Mouse (Mus musculus): ENCODE measurements around the gene Hs6st1. TPM values are rescaled to one million over a fixed set of nuclear protein-coding genes. Genes with fewer than 3 reads are reported as not detected.

The Hs6st1 gene
- polyA plus RNA-seq, 1 experiment from 2014 or later = 9.3 TPM

GRCm38 (mm10) chr1:36075652-36076051 lies 7.5 kb downstream of the Hs6st1 start:
- H3K4me1 ChIP-seq (replicated peaks) = peaks cover 98% of the 10 kb centered on the region
- H3K36me3 ChIP-seq = peaks cover 24% of the 10 kb centered on the region
- WGBS = 76% methylated on average over 5 of the region's 5 CpGs
- H3K4me3 ChIP-seq = no peak overlapping the region
- 0 out of 2 replicates have a peak overlapping the region, but pooled peaks have one; percentile 5 for H3K27ac ChIP-seq
- H3K9me3 ChIP-seq = no peaks in the 10 kb centered on the region
- H3K9ac ChIP-seq = no peak overlapping the region
- H3K4me2 ChIP-seq = no peak overlapping the region
- no peak for ATAC-seq (ENCODE audit: low FRiP score)
- H3K27me3 ChIP-seq = no peaks in the 10 kb centered on the region

DNA sequence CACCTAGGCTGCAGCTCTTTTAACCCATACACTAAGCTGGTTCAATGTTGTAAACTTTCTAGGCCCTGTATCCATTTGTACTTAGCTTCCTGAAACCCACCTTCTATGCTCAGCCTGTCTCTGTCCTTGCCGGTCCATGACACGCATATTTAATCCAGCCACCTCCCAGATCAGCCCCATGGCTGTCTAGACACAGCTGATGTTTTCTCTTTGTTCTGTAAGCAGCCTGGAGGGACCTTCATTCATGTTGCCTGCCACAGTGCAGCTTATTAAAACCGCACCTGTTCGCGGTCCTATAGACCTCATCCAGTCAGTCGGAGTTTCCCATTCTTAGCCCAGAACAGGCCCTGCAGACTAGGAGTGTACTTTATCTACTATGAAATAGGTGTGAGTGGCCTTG lies 8.9 kb downstream of the Hs6st1 start:
- ATAC-seq (ENCODE audit: low FRiP score) = peak; percentile 49; the same call in 1 of the 2 replicates
- H3K4me2 ChIP-seq = peak overlapping the region; percentile 18; the same call in 1 of the 2 replicates

GRCm38 (mm10) chr1:36078250-36078649 lies 10.1 kb downstream of the Hs6st1 start:
- no peak overlapping the region; the same call in 1 of the 2 replicates for H3K27ac ChIP-seq

More for the DNA sequence above, 8.9 kb downstream of the Hs6st1 start:
- Histone ChIP-seq H3K4me1 (replicated peaks) (peaks cover 91% of the 10 kb centered on the region), H3K27me3 (no peaks in the 10 kb centered on the region), H3K9me3 (no peaks in the 10 kb centered on the region), H3K27ac (peak overlapping the region; percentile 64), H3K4me3 (no peak overlapping the region), H3K9ac (0 out of 2 replicates have a peak overlapping the region, but pooled peaks have one; percentile 13), H3K36me3 (peaks cover 30% of the 10 kb centered on the region)
- WGBS = 45% methylated on average over 6 of the region's 6 CpGs

DNA sequence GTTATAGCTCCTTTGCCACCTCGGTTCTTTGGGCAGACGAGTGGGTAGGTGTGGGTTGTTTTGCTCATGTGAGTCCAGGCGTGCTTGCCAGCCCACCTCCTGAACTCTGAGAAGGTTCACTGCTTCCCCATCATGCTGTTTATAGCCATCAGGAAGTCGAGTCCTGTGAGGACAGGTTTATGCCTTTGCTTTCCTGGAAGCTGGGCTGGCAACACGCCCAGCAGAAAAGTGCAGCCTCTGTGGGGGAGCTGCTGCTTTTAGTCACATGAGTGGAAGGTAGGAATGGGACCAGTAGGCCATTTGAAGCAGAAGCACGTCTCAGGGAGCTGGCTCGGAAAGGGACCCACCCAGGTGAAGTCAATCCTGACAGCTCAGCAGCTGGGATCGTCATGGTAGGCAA lies 11.5 kb downstream of the Hs6st1 start:
- Histone ChIP-seq H3K4me2 (no peak overlapping the region), H3K9me3 (no peaks in the 10 kb centered on the region), H3K9ac (no peak overlapping the region), H3K4me1 (replicated peaks) (peaks cover 72% of the 10 kb centered on the region), H3K27me3 (no peaks in the 10 kb centered on the region), H3K27ac (no peak overlapping the region; the same call in 1 of the 2 replicates), H3K36me3 (peaks cover 44% of the 10 kb centered on the region), H3K4me3 (no peak overlapping the region)
- ATAC-seq (ENCODE audit: low FRiP score) = no peak
- 80% methylated on average over 8 of the region's 8 CpGs for WGBS

More at GRCm38 (mm10) chr1:36078250-36078649, 10.1 kb downstream of the Hs6st1 start:
- peaks cover 84% of the 10 kb centered on the region for H3K4me1 ChIP-seq (replicated peaks)
- no peak for ATAC-seq (ENCODE audit: low FRiP score)
- H3K27me3 ChIP-seq = no peaks in the 10 kb centered on the region
- no peak overlapping the region for H3K4me3 ChIP-seq
- WGBS = 86% methylated on average over 1 of the region's 1 CpGs
- H3K9ac ChIP-seq = no peak overlapping the region
- no peaks in the 10 kb centered on the region for H3K9me3 ChIP-seq
- H3K36me3 ChIP-seq = peaks cover 35% of the 10 kb centered on the region
- H3K4me2 ChIP-seq = no peak overlapping the region

GRCm38 (mm10) chr1:36080974-36081373 lies 12.8 kb downstream of the Hs6st1 start:
- peaks cover 59% of the 10 kb centered on the region for H3K4me1 ChIP-seq (replicated peaks)
- H3K27me3 ChIP-seq = no peaks in the 10 kb centered on the region
- no peaks in the 10 kb centered on the region for H3K9me3 ChIP-seq
- H3K36me3 ChIP-seq = peaks cover 46% of the 10 kb centered on the region
- 75% methylated on average over 5 of the region's 5 CpGs for WGBS
- H3K4me3 ChIP-seq = no peak overlapping the region
- no peak overlapping the region for H3K4me2 ChIP-seq
- no peak overlapping the region for H3K9ac ChIP-seq
- H3K27ac ChIP-seq = no peak overlapping the region
- ATAC-seq (ENCODE audit: low FRiP score) = no peak

- no peak for ATAC-seq (ENCODE audit: low FRiP score)
- Histone ChIP-seq H3K27ac (no peak overlapping the region), H3K4me1 (replicated peaks) (peaks cover 47% of the 10 kb centered on the region), H3K4me3 (no peak overlapping the region), H3K27me3 (no peaks in the 10 kb centered on the region), H3K9ac (no peak overlapping the region), H3K4me2 (no peak overlapping the region), H3K36me3 (peaks cover 45% of the 10 kb centered on the region), H3K9me3 (no peaks in the 10 kb centered on the region)
- 85% methylated on average over 6 of the region's 6 CpGs for WGBS
Observed at GRCm38 (mm10) chr1:36082184-36082583, 14.0 kb downstream of the Hs6st1 start.

DNA sequence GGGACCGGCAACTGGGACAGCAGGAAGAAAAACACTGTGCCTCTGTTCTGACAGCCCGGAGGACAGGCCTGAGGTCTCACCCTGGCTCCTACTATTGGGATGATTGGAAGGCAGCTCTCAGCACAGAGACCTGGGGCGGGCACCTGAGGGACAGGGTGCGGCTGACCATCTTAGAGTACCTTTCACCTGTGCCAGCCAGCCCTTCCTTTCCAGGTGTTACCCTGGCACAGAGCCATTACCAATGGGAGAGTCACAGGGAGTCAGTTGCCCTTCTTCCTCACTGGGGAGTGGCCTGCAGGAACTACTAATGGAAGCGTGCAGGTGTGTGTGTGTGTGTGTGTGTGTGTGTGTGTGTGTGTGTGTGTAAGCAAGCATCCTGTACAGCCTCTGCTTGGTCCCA lies 15.4 kb downstream of the Hs6st1 start:
- no peak overlapping the region for H3K4me2 ChIP-seq
- no peak for ATAC-seq (ENCODE audit: low FRiP score)
- whole genome bisulfite sequencing = 92% methylated on average over 5 of the region's 5 CpGs
- H3K9ac ChIP-seq = no peak overlapping the region
- no peaks in the 10 kb centered on the region for H3K9me3 ChIP-seq
- H3K27ac ChIP-seq = no peak overlapping the region
- no peaks in the 10 kb centered on the region for H3K27me3 ChIP-seq
- H3K36me3 ChIP-seq = peaks cover 38% of the 10 kb centered on the region
- H3K4me1 ChIP-seq (replicated peaks) = peaks cover 46% of the 10 kb centered on the region
- no peak overlapping the region for H3K4me3 ChIP-seq

DNA sequence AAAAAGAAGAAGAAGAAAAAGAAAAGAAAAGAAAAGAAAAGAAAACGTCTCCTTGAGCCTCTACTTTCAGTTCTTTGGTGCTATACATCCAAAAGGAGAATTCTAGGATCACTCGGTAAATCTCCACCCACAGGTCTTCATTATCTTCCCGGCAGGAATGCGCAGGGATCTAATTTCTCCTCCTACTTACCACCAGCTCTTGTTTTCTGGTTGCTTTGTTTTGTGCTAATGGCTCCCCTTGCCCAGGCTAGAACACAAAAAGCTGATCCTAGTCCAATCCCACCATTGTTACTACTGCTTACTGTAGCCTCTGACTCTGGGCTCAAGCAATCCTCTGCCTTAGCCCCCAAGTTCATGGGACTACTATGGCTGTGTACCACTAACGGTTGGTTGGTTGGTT lies 16.9 kb downstream of the Hs6st1 start:
- no peaks in the 10 kb centered on the region for H3K27me3 ChIP-seq
- peaks cover 46% of the 10 kb centered on the region for H3K4me1 ChIP-seq (replicated peaks)
- no peak overlapping the region for H3K9ac ChIP-seq
- no peak overlapping the region for H3K27ac ChIP-seq
- no peak overlapping the region for H3K4me3 ChIP-seq
- 92% methylated on average over 5 of the region's 5 CpGs for WGBS
- H3K36me3 ChIP-seq = peaks cover 34% of the 10 kb centered on the region
- no peak for ATAC-seq (ENCODE audit: low FRiP score)
- H3K9me3 ChIP-seq = no peaks in the 10 kb centered on the region
- H3K4me2 ChIP-seq = no peak overlapping the region

- Histone ChIP-seq H3K4me2 (0 out of 2 replicates have a peak overlapping the region, but pooled peaks have one; percentile 1), H3K4me1 (replicated peaks) (peaks cover 44% of the 10 kb centered on the region), H3K27me3 (no peaks in the 10 kb centered on the region), H3K27ac (peak overlapping the region; percentile 71), H3K36me3 (peaks cover 21% of the 10 kb centered on the region), H3K4me3 (no peak overlapping the region), H3K9ac (peak overlapping the region; percentile 55), H3K9me3 (no peaks in the 10 kb centered on the region)
- peak; percentile 59 for ATAC-seq (ENCODE audit: low FRiP score)
- 64% methylated on average over 4 of the region's 4 CpGs for WGBS
Observed at GRCm38 (mm10) chr1:36088367-36088766, 20.2 kb downstream of the Hs6st1 start.

- WGBS = 63% methylated on average over 1 of the region's 1 CpGs
- ATAC-seq (ENCODE audit: low FRiP score) = 0 out of 2 replicates have a peak, but pooled peaks have one; percentile 6
- H3K4me1 ChIP-seq (replicated peaks) = peaks cover 44% of the 10 kb centered on the region
- H3K9me3 ChIP-seq = no peaks in the 10 kb centered on the region
- peaks cover 25% of the 10 kb centered on the region for H3K36me3 ChIP-seq
- H3K9ac ChIP-seq = peak overlapping the region; percentile 55
- H3K4me3 ChIP-seq = no peak overlapping the region
- H3K4me2 ChIP-seq = no peak overlapping the region
- H3K27ac ChIP-seq = peak overlapping the region; percentile 71; the same call in 1 of the 2 replicates
- no peaks in the 10 kb centered on the region for H3K27me3 ChIP-seq
Observed at GRCm38 (mm10) chr1:36089481-36089880, 21.3 kb downstream of the Hs6st1 start.

DNA sequence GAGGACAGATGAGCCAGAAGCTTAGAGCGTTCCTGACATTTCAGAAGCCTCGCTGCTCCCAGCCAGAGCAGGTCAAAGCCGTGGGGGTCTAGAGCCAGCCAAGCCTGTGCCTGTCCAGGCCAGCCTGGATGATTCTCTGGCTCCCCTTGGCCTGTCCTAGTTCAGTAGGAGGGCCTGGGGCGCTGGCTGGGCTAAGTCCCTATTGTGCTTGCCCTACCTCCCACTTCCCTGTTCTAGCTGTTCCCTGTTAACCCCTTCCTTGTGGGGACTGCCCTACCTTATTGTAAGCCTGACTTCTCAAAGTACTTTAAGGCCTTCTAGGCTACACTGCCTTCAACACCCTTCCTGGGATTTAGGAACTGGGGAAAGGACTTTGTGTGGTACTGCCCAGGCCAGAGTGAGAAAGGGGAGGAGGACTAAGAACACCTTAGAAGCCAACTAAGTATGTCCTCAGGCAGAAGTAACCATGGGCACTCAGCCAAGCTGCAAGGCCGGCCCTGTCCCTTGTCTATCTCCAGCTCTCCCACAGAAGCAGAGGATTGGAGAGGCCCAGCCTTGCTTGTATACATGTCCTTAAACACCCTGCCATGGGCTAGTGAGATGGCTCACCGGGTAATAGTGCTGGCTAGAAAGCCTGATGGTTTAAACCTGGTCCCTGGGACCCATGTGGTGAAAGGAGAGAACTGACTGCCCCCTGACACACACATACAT lies 22.0 kb downstream of the Hs6st1 start:
- ATAC-seq (ENCODE audit: low FRiP score) = no peak
- peak overlapping the region; percentile 30; the same call in 1 of the 2 replicates for H3K27ac ChIP-seq

GRCm38 (mm10) chr1:36090722-36091110 lies 22.5 kb downstream of the Hs6st1 start:
- H3K9ac ChIP-seq = no peak overlapping the region
- 81% methylated on average over 4 of the region's 4 CpGs for WGBS
- peaks cover 53% of the 10 kb centered on the region for H3K4me1 ChIP-seq (replicated peaks)
- H3K27me3 ChIP-seq = no peaks in the 10 kb centered on the region
- H3K27ac ChIP-seq = no peak overlapping the region
- peaks cover 27% of the 10 kb centered on the region for H3K36me3 ChIP-seq
- ATAC-seq (ENCODE audit: low FRiP score) = no peak
- H3K4me2 ChIP-seq = no peak overlapping the region
- no peaks in the 10 kb centered on the region for H3K9me3 ChIP-seq
- no peak overlapping the region for H3K4me3 ChIP-seq

More for the DNA sequence above, 22.0 kb downstream of the Hs6st1 start:
- H3K9me3 ChIP-seq = no peaks in the 10 kb centered on the region
- H3K4me3 ChIP-seq = no peak overlapping the region
- peaks cover 47% of the 10 kb centered on the region for H3K4me1 ChIP-seq (replicated peaks)
- WGBS = 66% methylated on average over 6 of the region's 6 CpGs
- H3K27me3 ChIP-seq = no peaks in the 10 kb centered on the region
- peaks cover 25% of the 10 kb centered on the region for H3K36me3 ChIP-seq
- H3K4me2 ChIP-seq = no peak overlapping the region
- H3K9ac ChIP-seq = no peak overlapping the region

DNA sequence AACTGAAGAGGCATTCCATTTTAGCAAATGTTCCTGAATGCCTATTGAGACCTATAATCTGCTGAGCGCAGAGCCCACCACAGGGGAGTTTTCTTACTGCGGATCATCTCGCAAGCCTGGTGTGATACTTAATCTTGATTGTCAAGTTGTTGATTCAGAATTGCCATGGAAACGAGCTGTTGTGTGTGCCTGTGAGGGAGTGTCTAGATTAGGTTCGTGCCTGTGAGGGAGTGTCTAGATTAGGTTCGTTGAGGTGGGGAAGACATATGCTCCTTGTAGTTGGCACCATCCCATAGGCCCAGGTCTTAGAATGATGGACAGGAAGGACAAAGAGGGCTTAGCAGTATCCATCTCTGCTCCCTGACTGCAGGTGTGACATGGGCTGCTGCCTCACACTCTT lies 23.0 kb downstream of the Hs6st1 start:
- WGBS = 73% methylated on average over 6 of the region's 6 CpGs

More for the DNA sequence above, 23.0 kb downstream of the Hs6st1 start:
- Histone ChIP-seq H3K4me2 (no peak overlapping the region), H3K27ac (no peak overlapping the region), H3K4me1 (replicated peaks) (peaks cover 57% of the 10 kb centered on the region), H3K9ac (no peak overlapping the region), H3K27me3 (no peaks in the 10 kb centered on the region), H3K4me3 (no peak overlapping the region), H3K36me3 (peaks cover 30% of the 10 kb centered on the region), H3K9me3 (no peaks in the 10 kb centered on the region)
- no peak for ATAC-seq (ENCODE audit: low FRiP score)

Data from hindbrain, embryonic 13.5 days (tissue).